Mouse (Mus musculus): ENCODE results near the gene Zfp362. TPM values are rescaled to one million over a fixed set of nuclear protein-coding genes. Genes with fewer than 3 reads are reported as not detected.

Gene Zfp362
- 40.1 and 42.2 TPM in 2 replicates for polyA plus RNA-seq (2015; fragmentation: Nextera tagmentation; extraction: Ambion mirVana)

DNA sequence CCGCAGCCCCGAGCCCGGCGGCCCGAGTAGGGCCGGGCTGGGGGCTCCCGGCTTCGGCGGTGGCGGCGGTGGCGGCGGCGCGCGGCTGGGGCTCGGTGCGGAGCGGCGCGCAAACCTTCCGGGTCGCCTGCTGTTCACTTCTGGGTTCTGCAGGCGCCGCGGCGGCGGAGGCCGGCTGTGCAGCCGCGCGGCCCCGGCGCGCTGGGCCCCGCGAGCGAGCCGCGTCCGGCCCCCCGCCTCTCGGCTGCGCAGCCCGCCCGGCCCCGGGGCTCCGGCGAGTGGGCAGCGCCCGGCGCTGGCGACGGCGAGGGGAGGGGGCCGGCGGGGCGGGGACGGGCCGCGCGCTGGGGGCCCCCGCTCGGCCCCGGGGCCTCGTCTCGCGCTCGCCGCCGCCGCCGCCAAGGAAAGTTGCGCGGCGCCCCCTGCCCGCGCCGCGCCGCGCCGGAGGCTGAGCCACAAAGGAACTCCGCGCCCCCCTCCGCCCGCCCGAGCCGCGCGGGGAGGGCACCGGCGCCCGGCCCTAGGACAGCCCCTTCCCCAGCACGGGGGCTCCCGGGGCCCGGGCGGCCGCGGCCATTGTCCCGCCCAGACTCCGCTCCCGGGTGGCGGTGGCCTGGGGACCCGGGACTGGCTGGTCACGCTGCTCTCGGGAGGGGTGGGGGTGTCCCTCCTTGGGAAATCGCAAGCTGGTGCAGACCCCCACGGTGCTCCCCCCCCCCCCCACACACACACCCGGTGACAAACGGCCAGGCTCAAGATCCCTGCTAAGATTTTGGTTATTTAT is at the start of gene Zfp362:
Gene Zfp362 (minus strand): TSS at position 3 of the 784 bp plus-strand sequence.
- peak within 1 kb of the TSS; percentile 94 for H3K9ac ChIP-seq
- peak within 1 kb of the TSS; percentile 95 for H3K27ac ChIP-seq
- H3K4me3 ChIP-seq: peak within 1 kb of the TSS; percentile 72
- no peaks in the 10 kb centered on the region for H3K36me3 ChIP-seq (replicated peaks)
- peaks cover 46% of the 10 kb centered on the region for H3K4me1 ChIP-seq
- ATAC-seq (replicated peaks): peak; percentile 66
- H3K9me3 ChIP-seq: no peaks in the 10 kb centered on the region
- no peaks in the 10 kb centered on the region for H3K27me3 ChIP-seq (replicated peaks)
- H3K4me2 ChIP-seq: peak within 1 kb of the TSS; percentile 77
- under 1% methylated on average over 81 of the region's 111 CpGs for WGBS

DNA sequence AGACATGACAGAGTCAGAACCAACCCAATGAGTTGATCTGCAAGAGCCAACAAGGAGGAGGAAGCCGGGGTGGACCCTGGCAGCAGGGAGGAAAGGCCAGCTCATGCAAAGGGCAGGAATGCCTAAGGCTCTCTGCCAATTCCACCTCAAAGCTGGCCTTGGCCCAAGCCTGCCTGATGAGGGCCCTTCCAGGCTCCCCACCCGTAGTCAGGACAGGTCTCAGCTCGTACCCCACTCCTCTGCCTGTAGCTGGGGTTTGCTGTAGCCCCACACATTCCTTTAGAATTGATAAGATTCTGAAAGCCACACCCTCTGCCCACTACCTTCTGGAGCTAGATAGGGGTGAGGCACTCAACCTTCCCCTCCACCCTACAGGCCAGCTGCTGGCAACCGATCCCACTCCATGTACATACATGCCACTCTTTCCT is 49.8 kb upstream of the Zfp362 start:
- H3K4me3 ChIP-seq: no peak overlapping the region
- no peak overlapping the region for H3K27ac ChIP-seq
- no peak for ATAC-seq (replicated peaks)
- no peaks in the 10 kb centered on the region for H3K27me3 ChIP-seq (replicated peaks)
- no peaks in the 10 kb centered on the region for H3K9me3 ChIP-seq
- no peak overlapping the region for H3K9ac ChIP-seq
- H3K36me3 ChIP-seq (replicated peaks): no peaks in the 10 kb centered on the region
- WGBS: 73% methylated on average over 4 of the region's 4 CpGs
- H3K4me1 ChIP-seq: no peaks in the 10 kb centered on the region
- H3K4me2 ChIP-seq: no peak overlapping the region

DNA sequence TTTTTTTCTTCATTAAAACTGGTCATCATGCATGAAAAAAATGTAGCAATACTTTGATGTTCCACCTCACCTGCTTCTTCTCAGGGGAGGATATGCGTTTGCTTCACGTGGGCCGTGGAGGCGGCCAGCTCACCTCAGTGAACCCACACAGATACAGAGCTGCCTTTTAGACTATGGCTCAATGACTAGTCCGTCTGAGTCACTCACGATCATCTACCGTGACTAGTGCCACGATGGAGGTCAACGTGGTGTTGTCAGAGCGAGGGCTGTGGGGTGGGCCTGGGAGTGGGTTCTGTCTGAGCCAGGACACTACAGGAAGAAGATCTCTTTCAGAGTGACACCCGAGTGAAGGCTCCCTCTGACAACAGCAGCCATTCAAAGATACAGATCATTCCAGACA is 47.3 kb upstream of the Zfp362 start:
- 66% methylated on average over 11 of the region's 11 CpGs for WGBS
- no peak overlapping the region for H3K4me2 ChIP-seq
- no peak overlapping the region for H3K4me3 ChIP-seq
- H3K9me3 ChIP-seq: no peaks in the 10 kb centered on the region
- H3K27ac ChIP-seq: no peak overlapping the region
- no peaks in the 10 kb centered on the region for H3K36me3 ChIP-seq (replicated peaks)
- ATAC-seq (replicated peaks): no peak
- no peaks in the 10 kb centered on the region for H3K27me3 ChIP-seq (replicated peaks)
- H3K9ac ChIP-seq: no peak overlapping the region
- H3K4me1 ChIP-seq: no peaks in the 10 kb centered on the region

DNA sequence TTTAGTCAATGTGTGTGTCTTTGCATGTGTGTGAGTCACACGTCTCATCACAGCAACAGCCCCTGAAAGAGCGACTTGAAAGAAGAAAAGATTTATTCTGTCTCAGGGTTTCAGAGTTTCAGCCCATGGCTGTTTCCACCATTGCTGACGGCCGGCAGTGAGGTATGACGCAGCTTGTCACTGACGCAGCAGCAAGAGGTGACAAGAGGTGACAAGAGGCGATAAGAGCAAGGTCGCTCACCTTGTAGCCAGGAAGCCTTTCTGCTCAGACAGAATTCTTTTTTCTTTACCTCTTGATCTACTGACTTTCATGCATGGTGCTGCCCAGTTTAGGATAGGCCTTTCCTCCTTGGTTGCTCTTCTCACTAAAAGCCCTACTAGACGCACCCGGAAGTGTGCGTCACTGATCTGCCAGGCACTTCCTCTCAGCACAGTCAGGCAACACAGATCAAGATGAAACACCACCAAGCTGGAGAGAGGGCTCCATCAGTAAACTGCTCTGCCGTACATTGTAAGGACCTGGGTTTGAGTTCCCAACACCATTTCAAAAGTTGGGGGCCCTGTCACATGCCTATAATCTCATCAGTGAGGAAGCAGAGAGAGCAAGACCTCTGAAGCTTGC is 46.5 kb upstream of the Zfp362 start:
- Histone ChIP-seq H3K4me3 (no peak overlapping the region), H3K27me3 (replicated peaks) (no peaks in the 10 kb centered on the region), H3K4me2 (no peak overlapping the region), H3K9me3 (no peaks in the 10 kb centered on the region), H3K9ac (no peak overlapping the region), H3K4me1 (no peaks in the 10 kb centered on the region), H3K36me3 (replicated peaks) (no peaks in the 10 kb centered on the region), H3K27ac (no peak overlapping the region)
- ATAC-seq (replicated peaks): no peak
- 92% methylated on average over 12 of the region's 12 CpGs for WGBS

DNA sequence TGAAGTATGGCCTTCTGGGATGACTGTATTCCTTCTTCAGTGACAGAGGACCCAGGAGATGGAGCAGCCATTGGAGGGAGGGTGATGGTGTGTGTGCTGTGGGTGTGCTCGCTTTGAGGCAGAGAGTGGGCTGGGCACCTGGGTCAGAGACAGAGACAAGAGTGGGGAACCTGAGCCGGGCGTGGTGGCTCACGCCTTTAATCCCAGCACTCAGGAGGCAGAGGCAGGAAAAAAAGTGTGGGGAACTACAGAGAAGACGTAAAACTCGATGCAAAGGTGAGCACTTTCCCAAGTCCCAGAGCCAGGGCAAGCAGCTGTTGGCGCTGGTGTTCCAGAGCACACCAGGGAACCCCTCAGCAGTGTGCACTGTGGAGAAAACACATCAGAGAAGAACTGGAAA is 43.8 kb upstream of the Zfp362 start:
- no peaks in the 10 kb centered on the region for H3K27me3 ChIP-seq (replicated peaks)
- ATAC-seq (replicated peaks): no peak
- no peak overlapping the region for H3K9ac ChIP-seq
- no peaks in the 10 kb centered on the region for H3K9me3 ChIP-seq
- 0 out of 2 replicates have a peak, but pooled peaks cover 2% of the 10 kb centered on the region for H3K4me1 ChIP-seq
- no peak overlapping the region for H3K4me3 ChIP-seq
- H3K4me2 ChIP-seq: no peak overlapping the region
- no peak overlapping the region for H3K27ac ChIP-seq
- H3K36me3 ChIP-seq (replicated peaks): no peaks in the 10 kb centered on the region
- 73% methylated on average over 7 of the region's 7 CpGs for WGBS

DNA sequence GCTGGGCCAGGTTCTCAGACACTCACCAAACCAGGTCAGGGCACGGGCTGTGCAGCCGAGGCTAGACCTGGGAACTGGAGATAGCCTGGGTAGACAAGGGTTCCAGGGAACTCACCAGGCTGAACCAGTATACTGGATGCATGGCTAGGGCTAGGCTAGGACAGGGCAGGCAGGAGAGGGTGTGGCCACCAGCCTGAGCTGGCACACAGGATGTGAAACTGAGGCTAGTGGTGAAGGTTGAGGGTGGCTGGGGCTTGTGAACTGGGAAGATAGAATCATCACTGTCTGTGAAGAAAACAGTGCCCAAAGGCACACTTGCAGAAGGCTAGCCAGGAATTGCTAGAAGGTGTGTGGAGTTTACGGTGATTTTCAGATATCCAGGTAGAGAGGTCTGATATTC is 43.1 kb upstream of the Zfp362 start:
- Histone ChIP-seq H3K4me2 (no peak overlapping the region), H3K4me1 (0 out of 2 replicates have a peak, but pooled peaks cover 4% of the 10 kb centered on the region)
- WGBS: 93% methylated on average over 3 of the region's 3 CpGs

DNA sequence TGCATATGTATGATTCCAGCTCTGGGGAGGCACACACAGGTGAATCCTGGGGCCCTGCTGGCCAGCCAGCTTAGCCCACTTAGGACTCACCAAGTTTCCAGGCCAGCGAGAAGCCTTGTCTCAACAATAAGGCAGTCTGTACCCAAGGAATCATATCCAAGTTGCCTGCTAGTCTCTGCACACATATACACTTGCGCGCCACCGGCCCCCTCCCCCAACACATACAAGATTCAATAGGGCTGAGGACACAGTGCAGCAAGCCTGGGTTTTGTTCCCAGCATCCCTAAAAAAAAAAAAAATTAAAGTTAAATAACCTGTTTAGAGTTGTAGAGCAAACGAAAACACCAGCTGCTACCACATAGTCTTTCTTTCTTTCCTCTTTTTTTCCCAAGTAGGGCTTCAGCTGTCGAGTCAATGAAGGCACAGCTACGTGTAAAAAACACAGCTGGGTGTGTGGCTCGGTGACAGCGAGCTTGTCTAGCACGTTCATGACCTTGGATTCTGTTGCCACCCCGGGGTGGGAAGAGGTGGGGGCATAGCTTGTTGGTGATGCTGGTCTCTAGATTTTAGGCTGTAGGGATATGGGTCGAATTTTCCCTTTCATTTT is 39.6 kb upstream of the Zfp362 start:
- no peak for ATAC-seq (replicated peaks)
- Histone ChIP-seq H3K9ac (no peak overlapping the region), H3K36me3 (replicated peaks) (no peaks in the 10 kb centered on the region), H3K4me2 (no peak overlapping the region), H3K4me3 (no peak overlapping the region), H3K4me1 (peaks cover 4% of the 10 kb centered on the region; the same call in 1 of the 2 replicates), H3K27ac (no peak overlapping the region), H3K9me3 (no peaks in the 10 kb centered on the region), H3K27me3 (replicated peaks) (no peaks in the 10 kb centered on the region)
- 71% methylated on average over 12 of the region's 12 CpGs for WGBS

More for the DNA sequence above, 43.1 kb upstream of the Zfp362 start:
- Histone ChIP-seq H3K9me3 (no peaks in the 10 kb centered on the region), H3K27me3 (replicated peaks) (no peaks in the 10 kb centered on the region), H3K9ac (no peak overlapping the region), H3K27ac (no peak overlapping the region), H3K36me3 (replicated peaks) (no peaks in the 10 kb centered on the region), H3K4me3 (no peak overlapping the region)
- ATAC-seq (replicated peaks): no peak

DNA sequence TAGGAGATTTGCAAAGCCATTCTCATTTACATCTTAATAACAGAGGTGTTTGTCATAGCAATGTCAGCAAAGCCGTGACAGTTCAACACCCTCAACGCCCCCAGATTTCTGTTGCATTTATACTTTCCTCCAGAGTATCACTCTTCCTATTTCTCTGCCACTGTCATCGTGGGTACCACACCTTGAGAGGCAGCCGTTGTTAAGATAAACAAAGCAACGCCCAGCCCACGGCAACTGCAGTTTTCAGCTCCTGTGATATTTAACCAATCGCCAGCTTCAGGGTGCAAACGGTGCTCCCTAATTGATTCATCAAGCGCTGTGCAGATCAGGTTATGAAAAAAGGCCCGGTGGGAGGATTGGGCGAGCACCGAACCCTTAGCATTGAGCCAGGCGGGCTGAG is 38.7 kb upstream of the Zfp362 start:
- ATAC-seq (replicated peaks): no peak
- no peak overlapping the region for H3K4me3 ChIP-seq
- no peaks in the 10 kb centered on the region for H3K36me3 ChIP-seq (replicated peaks)
- no peak overlapping the region for H3K27ac ChIP-seq
- H3K9ac ChIP-seq: no peak overlapping the region
- no peak overlapping the region for H3K4me2 ChIP-seq
- no peaks in the 10 kb centered on the region for H3K9me3 ChIP-seq
- no peaks in the 10 kb centered on the region for H3K27me3 ChIP-seq (replicated peaks)
- WGBS: 32% methylated on average over 13 of the region's 13 CpGs
- H3K4me1 ChIP-seq: peaks cover 4% of the 10 kb centered on the region; the same call in 1 of the 2 replicates

DNA sequence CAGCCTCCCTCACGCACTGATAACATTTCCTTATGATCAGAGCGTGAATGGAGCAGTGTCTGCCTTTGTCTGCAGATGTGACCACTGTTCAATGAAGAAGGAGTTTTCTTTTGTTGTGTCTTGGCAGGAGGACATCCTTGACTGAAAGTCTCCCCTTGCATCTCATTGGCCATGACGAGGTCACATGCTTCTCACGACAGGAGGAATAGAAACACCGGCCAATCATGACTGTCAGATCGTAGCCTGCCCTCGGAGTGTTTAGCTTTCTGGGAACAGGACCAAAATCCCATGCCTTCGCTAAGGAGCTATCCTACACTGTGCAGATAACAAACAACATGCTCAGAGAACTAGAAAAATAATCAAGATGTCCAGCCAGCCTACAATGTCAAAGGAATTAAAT is 35.4 kb upstream of the Zfp362 start:
- no peak for ATAC-seq (replicated peaks)
- 34% methylated on average over 8 of the region's 8 CpGs for WGBS
- H3K9ac ChIP-seq: no peak overlapping the region

DNA sequence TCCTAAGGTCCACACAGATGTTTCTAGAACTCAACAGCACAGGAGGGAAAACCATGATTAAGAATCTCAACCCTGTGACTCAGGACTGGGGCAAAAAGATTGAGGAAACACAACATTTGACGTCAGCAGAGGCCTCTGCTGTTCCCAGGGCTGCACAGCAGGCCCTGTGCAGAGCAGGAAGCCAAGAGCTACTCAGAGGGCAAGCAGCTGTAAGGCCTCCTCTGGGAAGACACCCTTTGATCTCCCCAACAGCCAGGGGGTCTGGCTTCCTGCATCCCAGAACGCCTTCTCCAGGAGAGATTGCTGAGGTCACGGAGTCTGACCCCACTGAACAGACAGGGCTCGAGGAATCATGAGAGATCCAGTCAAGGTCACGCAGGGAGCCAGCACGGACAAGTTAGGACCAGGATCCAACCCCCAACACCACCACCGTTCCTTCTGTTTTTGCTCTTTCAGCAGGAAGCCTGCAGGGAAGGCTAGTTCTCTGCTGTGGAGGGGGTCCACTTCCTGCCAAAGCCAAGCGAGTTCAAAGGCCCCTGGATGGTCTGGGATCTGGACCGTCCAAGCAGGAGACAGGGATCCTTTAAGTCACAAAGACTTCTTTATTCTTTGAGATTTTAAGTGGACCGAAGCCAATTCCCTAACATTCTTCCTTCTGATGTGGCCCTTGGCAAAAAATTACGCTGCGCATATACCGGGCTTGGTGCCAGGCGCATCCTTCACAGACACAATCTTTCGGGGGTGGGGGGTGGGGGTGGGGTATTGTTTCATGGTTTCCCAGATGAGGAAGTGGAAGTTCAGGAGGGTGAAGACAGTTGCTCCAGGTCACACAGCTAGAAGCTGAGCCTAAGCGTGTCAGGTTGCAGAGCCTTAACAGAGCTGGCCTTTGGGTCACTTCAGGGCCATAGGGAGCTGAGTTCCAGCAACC is 34.2 kb upstream of the Zfp362 start:
- Histone ChIP-seq H3K27ac (peak overlapping the region; percentile 39; the same call in 1 of the 2 replicates), H3K4me3 (no peak overlapping the region), H3K9ac (no peak overlapping the region), H3K36me3 (replicated peaks) (no peaks in the 10 kb centered on the region), H3K9me3 (no peaks in the 10 kb centered on the region), H3K4me2 (no peak overlapping the region), H3K4me1 (peaks cover 4% of the 10 kb centered on the region; the same call in 1 of the 2 replicates), H3K27me3 (replicated peaks) (no peaks in the 10 kb centered on the region)
- 54% methylated on average over 16 of the region's 16 CpGs for WGBS
- no peak for ATAC-seq (replicated peaks)

More for the DNA sequence above, 35.4 kb upstream of the Zfp362 start:
- Histone ChIP-seq H3K27ac (no peak overlapping the region), H3K36me3 (replicated peaks) (no peaks in the 10 kb centered on the region), H3K9me3 (no peaks in the 10 kb centered on the region), H3K4me2 (no peak overlapping the region), H3K4me1 (peaks cover 4% of the 10 kb centered on the region; the same call in 1 of the 2 replicates), H3K4me3 (no peak overlapping the region), H3K27me3 (replicated peaks) (no peaks in the 10 kb centered on the region)

DNA sequence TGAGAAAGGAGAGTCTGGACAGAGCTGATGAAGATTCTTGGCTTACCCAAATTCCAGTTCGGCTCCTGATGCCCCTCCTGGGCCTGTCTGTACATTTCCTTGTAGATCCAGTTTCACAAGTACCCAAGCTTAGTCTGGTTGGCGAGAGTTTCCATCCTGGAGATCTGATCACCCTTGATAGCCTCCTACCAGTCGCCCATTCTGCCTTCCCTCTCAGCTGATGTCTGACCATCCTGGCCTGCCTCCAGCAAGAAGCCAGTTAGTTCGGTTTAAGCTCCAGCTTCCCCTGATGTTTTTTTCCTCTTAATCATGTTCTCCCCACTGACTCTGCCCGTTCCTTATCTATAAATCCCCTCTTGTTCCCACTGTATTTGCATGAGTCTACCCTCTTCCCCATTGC is 32.4 kb upstream of the Zfp362 start:
- no peak overlapping the region for H3K4me3 ChIP-seq
- no peak overlapping the region for H3K27ac ChIP-seq
- H3K36me3 ChIP-seq (replicated peaks): no peaks in the 10 kb centered on the region
- H3K27me3 ChIP-seq (replicated peaks): no peaks in the 10 kb centered on the region
- H3K9ac ChIP-seq: no peak overlapping the region
- H3K4me2 ChIP-seq: no peak overlapping the region
- no peaks in the 10 kb centered on the region for H3K9me3 ChIP-seq
- WGBS: 62% methylated on average over 5 of the region's 5 CpGs
- H3K4me1 ChIP-seq: no peaks in the 10 kb centered on the region; the same call in 1 of the 2 replicates
- ATAC-seq (replicated peaks): no peak

All from midbrain, embryonic 15.5 days (tissue).